Mouse (Mus musculus): Measurements from ENCODE around the gene Hist1h4c. TPM values are rescaled to one million over a fixed set of nuclear protein-coding genes. Genes with fewer than 3 reads are reported as not detected.
"Not testable (repeated sequence)": the region's sequence is repeated elsewhere in the genome, so short reads cannot be mapped to it uniquely, and the experiment has no call there.

Hist1h4c gene
- total RNA-seq, 1 experiment from 2014 or later = 140 TPM

DNA sequence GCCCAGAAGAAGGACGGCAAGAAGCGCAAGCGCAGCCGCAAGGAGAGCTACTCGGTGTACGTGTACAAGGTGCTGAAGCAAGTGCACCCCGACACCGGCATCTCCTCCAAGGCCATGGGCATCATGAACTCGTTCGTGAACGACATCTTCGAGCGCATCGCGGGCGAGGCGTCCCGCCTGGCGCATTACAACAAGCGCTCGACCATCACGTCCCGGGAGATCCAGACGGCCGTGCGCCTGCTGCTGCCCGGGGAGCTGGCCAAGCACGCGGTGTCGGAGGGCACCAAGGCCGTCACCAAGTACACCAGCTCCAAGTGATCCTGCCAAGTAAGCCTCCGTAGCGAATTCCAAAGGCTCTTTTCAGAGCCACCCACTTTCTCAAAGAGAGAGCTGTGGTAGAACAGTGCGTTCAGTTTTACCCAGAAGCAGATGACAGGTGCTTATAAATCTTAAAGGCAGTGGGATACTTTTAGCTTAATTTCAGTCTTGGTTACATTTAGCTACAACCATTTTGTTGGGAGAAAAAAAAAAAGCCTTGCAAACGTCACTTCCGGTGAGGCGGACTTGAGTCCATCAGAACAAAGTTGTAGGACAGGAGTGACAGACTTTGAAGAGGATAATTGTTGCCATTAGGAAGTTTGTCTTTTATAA, 13.8 kb downstream of the Hist1h4c start:
- ATAC-seq (replicated peaks in 1 of 2; ENCODE audit: insufficient read depth in 1 of 2, low FRiP score in 2 of 2, low TSS enrichment in 1 of 2, low read depth in 1 of 2, poor library complexity in 2 of 2, severe bottlenecking in 2 of 2) = peak; percentile 34 to 47; a peak in 3 of 4 replicates

GRCm38 (mm10) chr13:23683755-23684281, 14.4 kb downstream of the Hist1h4c start, which contains the start of the genes Hist1h2ac and Hist1h2bc:
Gene Hist1h2ac (minus strand): TSS chr13:23683948.
Gene Hist1h2bc (plus strand): TSS chr13:23684199.
- peak; percentile 91 to 95 for ATAC-seq (replicated peaks in 1 of 2; ENCODE audit: insufficient read depth in 1 of 2, low FRiP score in 2 of 2, low TSS enrichment in 1 of 2, low read depth in 1 of 2, poor library complexity in 2 of 2, severe bottlenecking in 2 of 2)

DNA sequence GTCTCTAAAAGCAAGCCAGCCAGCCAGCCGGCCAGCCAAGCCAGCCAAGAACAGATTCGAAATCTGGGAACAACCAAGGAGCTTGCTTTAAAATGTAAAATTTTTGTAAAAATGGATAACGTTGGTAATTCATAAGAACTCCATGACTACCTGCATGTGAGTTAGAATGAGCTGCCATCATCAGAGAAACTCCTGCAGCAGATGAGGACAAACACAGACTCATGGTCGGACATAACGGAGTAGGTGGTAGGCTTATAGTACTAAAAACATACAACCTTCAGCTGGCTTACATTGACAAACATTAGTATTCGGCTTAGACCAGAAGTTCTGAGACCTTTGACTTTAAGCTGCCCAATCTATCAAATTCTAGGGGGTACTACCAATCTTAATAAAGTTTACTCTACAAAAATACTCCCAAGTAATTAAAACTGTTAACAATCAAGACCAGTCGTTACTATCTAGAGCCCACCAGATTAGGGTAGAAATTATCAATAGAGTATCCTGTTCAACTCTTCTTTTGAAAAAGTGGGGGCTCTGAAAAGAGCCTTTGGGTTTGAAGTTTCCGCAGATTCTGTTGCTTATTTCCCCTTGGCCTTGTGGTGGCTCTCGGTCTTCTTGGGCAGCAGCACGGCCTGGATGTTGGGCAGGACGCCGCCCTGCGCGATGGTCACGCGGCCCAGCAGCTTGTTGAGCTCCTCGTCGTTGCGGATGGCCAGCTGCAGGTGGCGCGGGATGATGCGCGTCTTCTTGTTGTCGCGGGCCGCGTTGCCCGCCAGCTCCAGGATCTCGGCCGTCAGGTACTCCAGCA, 15.1 kb downstream of the Hist1h4c start:
- ATAC-seq (replicated peaks in 1 of 2; ENCODE audit: insufficient read depth in 1 of 2, low FRiP score in 2 of 2, low TSS enrichment in 1 of 2, low read depth in 1 of 2, poor library complexity in 2 of 2, severe bottlenecking in 2 of 2) = not testable (repeated sequence)

GRCm38 (mm10) chr13:23682623-23682946, 15.7 kb downstream of the Hist1h4c start:
- no peak for ATAC-seq (replicated peaks in 1 of 2; ENCODE audit: insufficient read depth in 1 of 2, low FRiP score in 2 of 2, low TSS enrichment in 1 of 2, low read depth in 1 of 2, poor library complexity in 2 of 2, severe bottlenecking in 2 of 2)

GRCm38 (mm10) chr13:23681990-23682582, 16.2 kb downstream of the Hist1h4c start:
- ATAC-seq (replicated peaks in 1 of 2; ENCODE audit: insufficient read depth in 1 of 2, low FRiP score in 2 of 2, low TSS enrichment in 1 of 2, low read depth in 1 of 2, poor library complexity in 2 of 2, severe bottlenecking in 2 of 2) = no peak

GRCm38 (mm10) chr13:23662536-23662935, 35.7 kb downstream of the Hist1h4c start:
- ATAC-seq (replicated peaks in 1 of 2; ENCODE audit: insufficient read depth in 1 of 2, low FRiP score in 2 of 2, low TSS enrichment in 1 of 2, low read depth in 1 of 2, poor library complexity in 2 of 2, severe bottlenecking in 2 of 2) = no peak

DNA sequence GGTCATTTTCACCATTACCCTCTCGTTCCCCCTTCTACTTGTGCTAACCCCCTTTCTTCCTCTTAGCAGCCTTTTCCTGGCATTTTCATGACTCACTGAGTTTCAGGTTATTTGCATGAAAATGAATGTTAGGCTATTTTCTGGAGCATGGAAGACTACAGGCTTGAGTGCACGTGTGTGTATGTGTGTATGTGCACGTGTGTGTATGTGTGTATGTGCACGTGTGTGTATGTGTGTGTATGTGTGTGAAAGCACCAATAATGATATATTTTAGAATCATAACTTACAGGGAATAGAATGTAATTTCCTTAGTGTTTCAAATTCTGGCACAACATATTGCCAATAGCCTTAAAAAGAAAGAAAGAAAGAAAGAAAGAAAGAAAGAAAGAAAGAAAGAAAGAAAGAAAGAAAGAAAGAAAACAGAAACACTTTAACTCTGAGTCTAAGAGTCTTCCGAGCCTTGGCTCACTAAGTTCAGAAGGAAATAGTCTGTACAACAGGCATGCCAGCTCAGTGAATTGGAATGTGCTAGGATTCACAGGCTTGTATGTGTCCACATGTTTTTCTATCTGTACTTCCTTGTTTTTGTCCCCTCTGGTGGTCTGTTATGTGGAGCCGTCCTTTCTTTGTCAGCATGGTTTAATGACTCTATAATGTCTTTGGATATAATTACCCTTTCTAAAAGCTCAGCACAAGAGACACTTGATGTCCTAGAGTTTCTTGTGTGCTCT, 38.5 kb downstream of the Hist1h4c start:
- ATAC-seq (replicated peaks in 1 of 2; ENCODE audit: insufficient read depth in 1 of 2, low FRiP score in 2 of 2, low TSS enrichment in 1 of 2, low read depth in 1 of 2, poor library complexity in 2 of 2, severe bottlenecking in 2 of 2) = no peak

Other genes with a start within 250 kb of the Hist1h4c start
- 0.20 TPM in 1 of 2 replicates, not detected in the other for gene Btn1a1, start 232.6 kb downstream of the Hist1h4c start, total RNA-seq (2017)
- gene Btn2a2, start 209.6 kb downstream of the Hist1h4c start, total RNA-seq (2017) = not detected in 2 replicates
- gene Hist1h4h, start 167.4 kb downstream of the Hist1h4c start, total RNA-seq (2017) = 427 and 875 TPM in 2 replicates
- 1,050 and 1,435 TPM in 2 replicates for gene Hist1h2af, start 164.5 kb downstream of the Hist1h4c start, total RNA-seq (2017)
- 35.1 and 72.3 TPM in 2 replicates for gene Hist1h3g, start 163.0 kb downstream of the Hist1h4c start, total RNA-seq (2017)
- gene Hist1h2bh, start 155.1 kb downstream of the Hist1h4c start, total RNA-seq (2017) = 47.7 and 59.1 TPM in 2 replicates
- 45.4 and 80.4 TPM in 2 replicates for gene Hist1h3f, start 154.4 kb downstream of the Hist1h4c start, total RNA-seq (2017)
- 943 and 1,781 TPM in 2 replicates for gene Hist1h4f, start 146.8 kb downstream of the Hist1h4c start, total RNA-seq (2017)
- gene Hist1h1d, start 145.2 kb downstream of the Hist1h4c start, total RNA-seq (2017) = 39.0 and 69.9 TPM in 2 replicates
- 153 and 296 TPM in 2 replicates for gene Hist1h3e, start 136.1 kb downstream of the Hist1h4c start, total RNA-seq (2017)
- 87.5 and 265 TPM in 2 replicates for gene Hist1h2ae, start 127.2 kb downstream of the Hist1h4c start, total RNA-seq (2017)
- gene Hist1h2bg, start 127.1 kb downstream of the Hist1h4c start, total RNA-seq (2017) = 765 and 915 TPM in 2 replicates
- 223 and 278 TPM in 2 replicates for gene Hist1h2bf, start 124.3 kb downstream of the Hist1h4c start, total RNA-seq (2017)
- 346 and 539 TPM in 2 replicates for gene Hist1h2ad, start 124.1 kb downstream of the Hist1h4c start, total RNA-seq (2017)
- 76.7 and 84.0 TPM in 2 replicates for gene Hist1h3d, start 122.7 kb downstream of the Hist1h4c start, total RNA-seq (2017)
- gene Hist1h4d, start 116.9 kb downstream of the Hist1h4c start, total RNA-seq (2017) = 639 and 801 TPM in 2 replicates
- gene Hist1h2be, start 77.3 kb downstream of the Hist1h4c start, total RNA-seq (2017) = 51.7 and 72.2 TPM in 2 replicates
- 102 and 170 TPM in 2 replicates for gene Hist1h1e, start 75.9 kb downstream of the Hist1h4c start, total RNA-seq (2017)
- 45.3 and 83.9 TPM in 2 replicates for gene Hist1h2ac, start 14.5 kb downstream of the Hist1h4c start, total RNA-seq (2017)
- 109 and 180 TPM in 2 replicates for gene Hist1h2bc, start 14.3 kb downstream of the Hist1h4c start, total RNA-seq (2017)
- not detected in 2 replicates for gene Hist1h1t, start 2.6 kb downstream of the Hist1h4c start, total RNA-seq (2017)
- 3.1 TPM in 2 replicates for gene Hfe, start 12.4 kb upstream of the Hist1h4c start, total RNA-seq (2017)
- 345 and 598 TPM in 2 replicates for gene Hist1h1c, start 40.4 kb upstream of the Hist1h4c start, total RNA-seq (2017)
- 240 and 585 TPM in 2 replicates for gene Hist1h3c, start 47.1 kb upstream of the Hist1h4c start, total RNA-seq (2017)
- 2,012 and 2,201 TPM in 2 replicates for gene Hist1h2bb, start 48.3 kb upstream of the Hist1h4c start, total RNA-seq (2017)
- gene Hist1h2ab, start 52.7 kb upstream of the Hist1h4c start, total RNA-seq (2017) = 1,198 and 1,437 TPM in 2 replicates
- 224 and 348 TPM in 2 replicates for gene Hist1h3b, start 53.8 kb upstream of the Hist1h4c start, total RNA-seq (2017)
- 208 and 415 TPM in 2 replicates for gene Hist1h4b, start 58.6 kb upstream of the Hist1h4c start, total RNA-seq (2017)
- 237 and 336 TPM in 2 replicates for gene Hist1h4a, start 62.8 kb upstream of the Hist1h4c start, total RNA-seq (2017)
- 207 and 294 TPM in 2 replicates for gene Hist1h3a, start 63.9 kb upstream of the Hist1h4c start, total RNA-seq (2017)
- 1,426 and 1,487 TPM in 2 replicates for gene Hist1h1a, start 65.2 kb upstream of the Hist1h4c start, total RNA-seq (2017)
- not detected in 2 replicates for gene Trim38, start 71.5 kb upstream of the Hist1h4c start, total RNA-seq (2017)
- not detected in 2 replicates for gene Slc17a2, start 108.5 kb upstream of the Hist1h4c start, total RNA-seq (2017)
- not detected in 2 replicates for gene Slc17a3, start 141.0 kb upstream of the Hist1h4c start, total RNA-seq (2017)
- gene Slc17a1, start 169.3 kb upstream of the Hist1h4c start, total RNA-seq (2017) = not detected in 2 replicates
- gene Slc17a4, start 216.6 kb upstream of the Hist1h4c start, total RNA-seq (2017) = not detected in 2 replicates
- gene Hist1h2ba, start 235.7 kb upstream of the Hist1h4c start, total RNA-seq (2017) = not detected in 2 replicates
- not detected in 2 replicates for gene Hist1h2aa, start 236.0 kb upstream of the Hist1h4c start, total RNA-seq (2017)